Mouse (Mus musculus) 3T3-L1 (cell line): ENCODE results near the gene Lrp11.

Experiments used
- DNase-seq: peaks from one replicate; pipeline ENCODE4 v3.0.0-alpha.2; 2015; ENCODE audit warnings: low read depth, low spot score

The Lrp11 gene

GRCm38 (mm10) chr10:7622378-7622777, 32.8 kb downstream of the Lrp11 start:
- no peak for DNase-seq

GRCm38 (mm10) chr10:7623861-7624518, 34.4 kb downstream of the Lrp11 start:
- no peak for DNase-seq

GRCm38 (mm10) chr10:7629092-7629491, 39.5 kb downstream of the Lrp11 start:
- DNase-seq, result no peak

- no peak for DNase-seq
Observed at GRCm38 (mm10) chr10:7630286-7630685, 40.7 kb downstream of the Lrp11 start.

- DNase-seq, result no peak
Observed at GRCm38 (mm10) chr10:7630951-7631720, 41.5 kb downstream of the Lrp11 start.

GRCm38 (mm10) chr10:7640366-7640765, 50.8 kb downstream of the Lrp11 start:
- DNase-seq, result no peak

- DNase-seq, result no peak
Observed at GRCm38 (mm10) chr10:7645911-7646310, 56.3 kb downstream of the Lrp11 start.

- no peak for DNase-seq
Observed at GRCm38 (mm10) chr10:7649059-7649458, 59.5 kb downstream of the Lrp11 start.

- no peak for DNase-seq
Observed at GRCm38 (mm10) chr10:7651057-7651456, 61.5 kb downstream of the Lrp11 start.

GRCm38 (mm10) chr10:7662471-7663141, 73.0 kb downstream of the Lrp11 start:
- peak; percentile 61 for DNase-seq

GRCm38 (mm10) chr10:7663159-7664026, 73.8 kb downstream of the Lrp11 start:
- DNase-seq, result peak; percentile 75

GRCm38 (mm10) chr10:7664027-7664526, 74.5 kb downstream of the Lrp11 start:
- no peak for DNase-seq

- no peak for DNase-seq
Observed at GRCm38 (mm10) chr10:7664889-7665288, 75.3 kb downstream of the Lrp11 start.

GRCm38 (mm10) chr10:7667342-7667802, 77.8 kb downstream of the Lrp11 start, which contains the start of gene Nup43:
Nup43 (plus strand) TSS chr10:7667503.
- DNase-seq, result peak; percentile 91

- peak; percentile 66 for DNase-seq
Observed at GRCm38 (mm10) chr10:7673673-7674072, 84.1 kb downstream of the Lrp11 start.
